Mouse (Mus musculus): ENCODE data around the gene Camta2. TPM values are rescaled to one million over a fixed set of nuclear protein-coding genes. Genes with fewer than 3 reads are reported as not detected.

The Camta2 gene
- total RNA-seq, 2 experiments from 2014 or later = 1.5 to 18.7 TPM

GRCm38 (mm10) chr11:70651391-70651790 is 36.5 kb downstream of the Camta2 start:
- ATAC-seq (replicated peaks; ENCODE audit: poor library complexity, severe bottlenecking) = no peak

GRCm38 (mm10) chr11:70650322-70651175 is 37.4 kb downstream of the Camta2 start:
- ATAC-seq (replicated peaks; ENCODE audit: poor library complexity, severe bottlenecking) = peak; percentile 15

GRCm38 (mm10) chr11:70649185-70649734 is 38.6 kb downstream of the Camta2 start:
- ATAC-seq (replicated peaks; ENCODE audit: poor library complexity, severe bottlenecking) = no peak

- ATAC-seq (replicated peaks; ENCODE audit: poor library complexity, severe bottlenecking) = no peak
Observed at GRCm38 (mm10) chr11:70648512-70648911, 39.4 kb downstream of the Camta2 start.

GRCm38 (mm10) chr11:70647716-70648420 is 40.0 kb downstream of the Camta2 start:
- 0 out of 2 replicates have a peak, but pooled peaks have one; percentile 15 for ATAC-seq (replicated peaks; ENCODE audit: poor library complexity, severe bottlenecking)

- ATAC-seq (replicated peaks; ENCODE audit: poor library complexity, severe bottlenecking) = peak; percentile 78
Observed at GRCm38 (mm10) chr11:70646691-70647650, 40.9 kb downstream of the Camta2 start, which contains the start of the genes Rnf167 and Slc25a11. Gene Rnf167 (plus strand): TSS chr11:70647235. Gene Slc25a11 (minus strand): TSS chr11:70647479.

GRCm38 (mm10) chr11:70646259-70646555 is 41.7 kb downstream of the Camta2 start:
- no peak for ATAC-seq (replicated peaks; ENCODE audit: poor library complexity, severe bottlenecking)

- ATAC-seq (replicated peaks; ENCODE audit: poor library complexity, severe bottlenecking) = no peak
Observed at GRCm38 (mm10) chr11:70645461-70646258, 42.2 kb downstream of the Camta2 start.

GRCm38 (mm10) chr11:70644564-70645103 is 43.3 kb downstream of the Camta2 start:
- ATAC-seq (replicated peaks; ENCODE audit: poor library complexity, severe bottlenecking) = no peak

GRCm38 (mm10) chr11:70643051-70643450 is 44.9 kb downstream of the Camta2 start:
- ATAC-seq (replicated peaks; ENCODE audit: poor library complexity, severe bottlenecking) = no peak

GRCm38 (mm10) chr11:70641241-70641640 is 46.7 kb downstream of the Camta2 start:
- no peak for ATAC-seq (replicated peaks; ENCODE audit: poor library complexity, severe bottlenecking)

GRCm38 (mm10) chr11:70639976-70640375 is 47.9 kb downstream of the Camta2 start:
- no peak; the same call in 1 of the 2 replicates for ATAC-seq (replicated peaks; ENCODE audit: poor library complexity, severe bottlenecking)

GRCm38 (mm10) chr11:70638714-70639278 is 49.1 kb downstream of the Camta2 start, which contains the start of gene Gp1ba:
Gene Gp1ba (plus strand): TSS chr11:70639122.
- ATAC-seq (replicated peaks; ENCODE audit: poor library complexity, severe bottlenecking) = peak; percentile 25; the same call in 1 of the 2 replicates

GRCm38 (mm10) chr11:70638293-70638692 is 49.6 kb downstream of the Camta2 start:
- ATAC-seq (replicated peaks; ENCODE audit: poor library complexity, severe bottlenecking) = no peak

- no peak for ATAC-seq (replicated peaks; ENCODE audit: poor library complexity, severe bottlenecking)
Observed at GRCm38 (mm10) chr11:70637764-70638163, 50.1 kb downstream of the Camta2 start.

- ATAC-seq (replicated peaks; ENCODE audit: poor library complexity, severe bottlenecking) = no peak
Observed at GRCm38 (mm10) chr11:70635601-70636000, 52.3 kb downstream of the Camta2 start.

GRCm38 (mm10) chr11:70630129-70630528 is 57.8 kb downstream of the Camta2 start:
- 0 out of 2 replicates have a peak, but pooled peaks have one; percentile 12 for ATAC-seq (replicated peaks; ENCODE audit: poor library complexity, severe bottlenecking)

- ATAC-seq (replicated peaks; ENCODE audit: poor library complexity, severe bottlenecking) = 0 out of 2 replicates have a peak, but pooled peaks have one; percentile 25
Observed at GRCm38 (mm10) chr11:70629557-70629956, 58.3 kb downstream of the Camta2 start.
